Mouse (Mus musculus) megakaryocyte, embryonic 14.5 days (primary cell): ENCODE data around the gene Pigr.

Source experiments
- FLI1 ChIP-seq: IDR thresholded peaks from 2 replicates; pipeline ENCODE4 v1.6.1; 2012; ENCODE audit warnings: low read length, inconsistent platforms, mixed read lengths
- GATA1 ChIP-seq: IDR thresholded peaks from 3 replicates; pipeline ENCODE4 v1.6.1; 2012; ENCODE audit warnings: mixed read lengths, low read length, inconsistent platforms, borderline replicate concordance

DNA sequence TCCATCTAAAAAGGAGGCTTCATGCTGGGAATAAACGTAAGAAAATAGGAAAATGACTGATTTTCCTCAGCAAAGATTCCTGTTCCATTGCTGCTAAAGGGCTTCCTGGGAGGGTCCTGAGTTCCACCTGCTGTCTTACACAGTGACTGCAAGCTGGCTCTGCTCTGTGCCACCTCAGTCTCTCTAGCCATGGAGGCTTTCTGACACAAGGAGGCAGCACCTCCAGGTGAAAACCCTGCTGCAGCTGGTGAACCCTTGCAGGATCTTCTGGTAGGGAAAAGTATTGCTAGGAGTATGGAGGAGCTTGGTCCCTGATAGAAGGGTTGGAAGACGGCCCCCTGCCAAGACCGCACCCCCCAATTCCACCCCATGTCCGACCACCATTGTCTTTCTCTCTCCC, 39.5 kb upstream of the Pigr start:
- TF ChIP-seq GATA1, result no peak
- no peak for TF ChIP-seq FLI1
